Mouse (Mus musculus) bone marrow macrophage, adult 2 months (primary cell): ENCODE measurements around the gene Samd10.

Source experiments
- CTCF ChIP-seq: IDR thresholded peaks from 2 replicates; pipeline ENCODE4 v1.5.1; 2012; ENCODE audit warnings: low read depth, mild to moderate bottlenecking, low read length, moderate library complexity
- POLR2A ChIP-seq: IDR thresholded peaks from 2 replicates; pipeline ENCODE4 v1.6.1; 2012; ENCODE audit warnings: mild to moderate bottlenecking, low read depth, low read length, borderline replicate concordance

DNA sequence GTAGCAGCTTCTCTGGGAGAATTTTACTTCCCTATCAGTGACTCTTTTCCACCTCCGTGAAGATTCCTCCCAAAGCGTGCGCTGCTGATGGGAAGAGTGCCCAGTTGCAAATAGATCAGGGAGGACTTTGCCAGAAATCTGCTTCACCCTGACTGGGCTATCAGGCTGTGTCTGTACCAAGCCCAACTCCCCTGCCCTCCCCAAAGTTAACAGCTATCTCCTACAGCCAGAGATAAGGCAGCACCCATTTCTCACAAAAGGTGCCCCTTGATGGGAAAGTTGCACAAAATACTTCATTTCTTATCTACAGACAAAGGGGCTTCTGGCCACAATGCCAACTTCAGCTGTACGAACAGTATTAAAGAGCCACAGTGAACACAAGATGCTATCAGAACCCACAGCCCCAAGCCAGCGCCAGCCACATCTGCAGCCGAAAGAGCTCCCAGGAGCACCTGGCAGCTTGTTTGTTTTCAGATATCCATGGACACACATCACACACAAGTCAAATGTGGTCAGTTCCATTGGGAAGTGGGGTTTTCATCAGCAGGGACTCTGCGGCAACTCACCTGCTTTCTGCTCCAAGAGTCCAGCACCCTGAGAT lies 20.9 kb downstream of the Samd10 start:
- no peak for TF ChIP-seq CTCF
- TF ChIP-seq POLR2A = no peak
